In the genomic region with DNA sequence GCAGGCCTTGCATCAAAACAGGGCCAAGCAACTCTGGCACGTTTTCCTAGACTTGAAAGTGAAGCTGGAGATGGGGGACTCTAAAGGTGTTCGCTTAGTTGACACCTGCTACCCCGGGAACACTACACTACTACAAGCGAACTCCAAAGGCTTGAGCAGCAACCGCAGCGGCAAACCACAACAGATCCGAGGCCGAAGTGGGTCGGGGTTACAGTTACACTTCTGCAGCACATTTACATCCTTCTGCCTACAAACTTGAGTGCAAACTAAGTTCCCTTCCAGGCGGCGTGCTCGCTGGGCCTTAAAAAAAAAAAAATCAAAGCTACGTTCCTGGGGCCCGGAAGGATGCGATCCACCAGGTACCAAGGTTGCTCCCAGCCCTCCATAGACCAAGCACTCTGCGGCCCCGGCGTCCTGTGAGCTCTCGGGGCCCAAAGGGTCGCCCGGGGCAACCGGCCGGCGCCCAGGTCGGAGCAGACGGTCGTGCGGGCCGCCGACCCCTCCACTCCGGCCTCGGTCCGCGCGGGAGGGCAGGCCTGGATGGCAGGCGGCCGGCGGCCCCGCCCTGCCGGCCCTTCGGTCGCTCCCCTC, we compare ENCODE assay signal across 8 mouse cellular contexts. TPM values are rescaled to one million over a fixed set of nuclear protein-coding genes. Genes with fewer than 3 reads are reported as not detected.
A peak's percentile ranks its signal among the peaks of the same experiment; 100 is the strongest.
DNase-seq lines count a peak whose midpoint lies in the region; ATAC-seq and TF ChIP-seq lines count a peak whose summit lies in the region.

No protein-coding gene starts in this region.

- peaks cover 5% of the 10 kb centered on the region; the same call in 1 of the 2 replicates for H3K36me3 ChIP-seq in limb, embryonic 13.5 days
- no peaks in the 10 kb centered on the region for H3K36me3 ChIP-seq in midbrain, embryonic 14.5 days (ENCODE audit: control insufficient read depth, insufficient read depth, low read length)

- H3K4me3 ChIP-seq in limb, embryonic 13.5 days: peak overlapping the region; percentile 89
- H3K4me3 ChIP-seq in midbrain, embryonic 14.5 days (replicated peaks; ENCODE audit: low read depth, low read length): peak overlapping the region; percentile 84

- H3K4me2 ChIP-seq in limb, embryonic 13.5 days (replicated peaks): peak overlapping the region; percentile 79
- peak overlapping the region; percentile 83 for H3K4me2 ChIP-seq in midbrain, embryonic 14.5 days (ENCODE audit: low read length)

- WGBS in limb, embryonic 13.5 days: under 1% methylated on average over 37 of the region's 42 CpGs
- WGBS in midbrain, embryonic 14.5 days: under 1% methylated on average over 42 of the region's 42 CpGs

- H3K9ac ChIP-seq in limb, embryonic 13.5 days: peak overlapping the region; percentile 97
- peak overlapping the region; percentile 97 for H3K9ac ChIP-seq in midbrain, embryonic 14.5 days (replicated peaks; ENCODE audit: low read length)

- DNase-seq in adrenal gland, adult 2 months: peak; percentile 45
- DNase-seq in adrenal gland, adult 18-20 months (ENCODE audit: low spot score in 2 of 2): no peak
- peak; percentile 67 for DNase-seq in A20 (ENCODE audit: low read depth, low spot score)
- DNase-seq in brain, embryonic 14.5 days (ENCODE audit: low read depth): peak; percentile 53
- no peak for DNase-seq in midbrain, embryonic 14.5 days
- peak; percentile 85 for DNase-seq in thymus, postnatal 14 days

- peak overlapping the region; percentile 98 for H3K27ac ChIP-seq in limb, embryonic 13.5 days
- peak overlapping the region; percentile 94 for H3K27ac ChIP-seq in midbrain, embryonic 14.5 days (replicated peaks; ENCODE audit: low read depth, low read length)

- peaks cover 44% of the 10 kb centered on the region for H3K4me1 ChIP-seq in limb, embryonic 13.5 days
- peaks cover 22% of the 10 kb centered on the region for H3K4me1 ChIP-seq in midbrain, embryonic 14.5 days (ENCODE audit: control insufficient read depth, insufficient read depth, low read length)

- no peak for TF ChIP-seq POLR2A in brain, embryonic 14.5 days (IDR thresholded peaks at IDR 0.05; ENCODE audit: borderline replicate concordance, extremely low read depth, insufficient read depth, insufficient read length, poor library complexity, severe bottlenecking)

- peak; percentile 18 for ATAC-seq in granulocyte monocyte progenitor cell, adult 5-6 weeks (replicated peaks; ENCODE audit: poor library complexity, severe bottlenecking)
- ATAC-seq in limb, embryonic 13.5 days (ENCODE audit: low FRiP score, low read depth): peak; percentile 37; the same call in 1 of the 2 replicates
- ATAC-seq in midbrain, embryonic 14.5 days (ENCODE audit: low FRiP score, low TSS enrichment): no peak

- no peak for TF ChIP-seq CTCF in brain, embryonic 14.5 days (IDR thresholded peaks at IDR 0.05; ENCODE audit: borderline replicate concordance, extremely low read depth, insufficient read depth, insufficient read length)

- no peaks in the 10 kb centered on the region for H3K27me3 ChIP-seq in limb, embryonic 13.5 days
- no peaks in the 10 kb centered on the region for H3K27me3 ChIP-seq in midbrain, embryonic 14.5 days (ENCODE audit: control insufficient read depth, insufficient read depth, low read length)

- H3K9me3 ChIP-seq in limb, embryonic 13.5 days: no peaks in the 10 kb centered on the region
- H3K9me3 ChIP-seq in midbrain, embryonic 14.5 days (ENCODE audit: control insufficient read depth, low read length): no peaks in the 10 kb centered on the region

RNA-seq across cellular contexts. Expression of a gene that starts 1.5 kb away (rescaled TPM):
- 10 to 100 TPM; 50.5 to 74.0 TPM for total RNA-seq in adrenal gland, adult 2 months (2021)
- polyA plus RNA-seq in adrenal gland, adult 2 months (2012; rRNA removed): 76.3 and 82.5 TPM in 2 replicates
- 10 to 100 TPM; 58.3 to 70.0 TPM for total RNA-seq in adrenal gland, adult 18-20 months (2021)
- polyA plus RNA-seq in brain, embryonic 14.5 days (2012; rRNA removed): 60.9 and 82.0 TPM in 2 replicates
- 47.0 and 53.3 TPM in 2 replicates for total RNA-seq in granulocyte monocyte progenitor cell, adult 5-6 weeks (2014; fragmentation: Nextera tagmentation)
- total RNA-seq in granulocyte monocyte progenitor cell, adult 5-6 weeks (2017): 21.1 and 34.5 TPM in 2 replicates
- 33.1 and 34.7 TPM in 2 replicates for polyA plus RNA-seq in limb, embryonic 13.5 days (2015; fragmentation: Nextera tagmentation; extraction: Ambion mirVana)
- polyA plus RNA-seq in midbrain, embryonic 14.5 days (2014; fragmentation: Nextera tagmentation; extraction: Ambion mirVana): 30.6 and 36.3 TPM in 2 replicates

Comparison
In these comparisons a context has a peak if more than half of its experiments do, and no peak if none do; other contexts are left out.
1. DNase-seq: peak in adrenal gland, adult 2 months (single experiment), A20 (single experiment), brain, embryonic 14.5 days (single experiment) and thymus, postnatal 14 days (single experiment); none in adrenal gland, adult 18-20 months (0 of 2) and midbrain, embryonic 14.5 days (single experiment).